Mouse (Mus musculus) cortical plate, adult 2 months (tissue): ENCODE data around the gene P4hb.

Experiments used
- CTCF ChIP-seq: fragments of 200-500 bp; IDR thresholded peaks from 2 replicates; pipeline ENCODE4 v1.5.1; 2011; ENCODE audit warnings: mild to moderate bottlenecking, control low read depth, low read length; ENCODE audit not compliant: insufficient read depth; ENCODE audit errors: extremely low read depth
- POLR2A ChIP-seq: fragments of 200-500 bp; IDR thresholded peaks from 2 replicates; pipeline ENCODE4 v1.6.1; 2011; ENCODE audit warnings: mild to moderate bottlenecking, low read length, control low read depth; ENCODE audit not compliant: insufficient read depth; ENCODE audit errors: extremely low read depth

- TF ChIP-seq POLR2A (no peak), CTCF (no peak)
Observed at GRCm38 (mm10) chr11:120575046-120575445, 2.0 kb upstream of the P4hb start.
